Mouse (Mus musculus): Measurements from ENCODE around the gene Tcl1b4.
"Not testable (repeated sequence)": the region's sequence is repeated elsewhere in the genome, so short reads cannot be mapped to it uniquely, and the experiment has no call there.

- not testable (repeated sequence) for TF ChIP-seq CTCF (IDR thresholded peaks at IDR 0.05; ENCODE audit: low read depth); EP300 (optimal IDR thresholded peaks at IDR 0.05)
Measured at GRCm38 (mm10) chr12:105176044-105176443, 25.7 kb upstream of the Tcl1b4 start, which contains the start of gene Tcl1b5.
